Mouse (Mus musculus): ENCODE results near the gene Tbx2.

The Tbx2 gene

GRCm38 (mm10) chr11:85887801-85888450, 55.6 kb downstream of the Tbx2 start:
- no peak for DNase-seq (ENCODE audit: low spot score)

DNA sequence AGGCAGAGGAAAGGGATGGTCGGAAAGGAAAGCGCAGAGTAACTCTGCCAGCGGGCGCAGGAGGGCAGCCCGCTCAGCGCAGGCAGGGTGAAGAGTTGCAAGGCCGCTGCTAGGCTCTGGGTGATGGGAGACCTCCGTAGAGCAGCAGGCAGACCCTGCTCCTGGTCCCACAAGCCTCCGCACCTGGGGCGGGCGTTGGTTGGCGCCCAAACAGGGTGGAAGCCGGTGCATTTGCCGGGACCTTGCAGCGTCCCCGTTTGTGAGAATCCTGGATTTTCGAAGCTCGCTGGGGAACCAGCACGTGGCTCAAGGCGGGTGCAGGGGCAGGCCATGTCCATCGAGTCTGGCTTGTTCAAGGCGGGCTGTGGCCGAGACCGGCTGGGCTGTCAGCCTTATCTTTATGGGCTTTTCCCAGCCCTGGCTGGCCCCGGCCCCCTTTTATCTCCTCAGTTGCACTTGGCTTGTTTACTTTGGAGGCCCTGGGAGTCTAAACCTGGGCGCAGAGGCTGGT, 56.2 kb downstream of the Tbx2 start:
- DNase-seq (ENCODE audit: low spot score), result peak; percentile 13

- DNase-seq (ENCODE audit: low spot score), result no peak
Measured at GRCm38 (mm10) chr11:85889056-85889729, 56.8 kb downstream of the Tbx2 start.

- DNase-seq (ENCODE audit: low spot score), result no peak
Measured at GRCm38 (mm10) chr11:85889730-85890562, 57.6 kb downstream of the Tbx2 start.

DNA sequence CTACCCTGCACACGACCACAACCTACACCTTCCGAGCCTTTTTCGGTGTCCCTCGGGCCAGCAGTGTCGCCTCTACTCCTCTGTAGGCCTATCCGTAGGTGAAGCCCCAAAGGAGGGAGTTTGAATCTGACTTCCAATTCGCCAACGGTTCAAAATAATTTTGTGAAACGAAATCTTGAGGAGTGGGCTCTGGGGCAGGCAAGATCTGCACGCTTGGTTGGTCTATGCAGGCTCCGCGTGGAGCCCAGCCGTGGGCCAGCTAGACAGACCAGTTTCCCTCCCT, 58.2 kb downstream of the Tbx2 start:
- no peak for DNase-seq (ENCODE audit: low spot score)

GRCm38 (mm10) chr11:85891010-85891691, 58.8 kb downstream of the Tbx2 start:
- DNase-seq (ENCODE audit: low spot score), result no peak
